In genomic region chr3:56188238-56188637, GRCm38 (mm10) we compare ENCODE assay signal across 19 mouse cellular contexts. TPM values are rescaled to one million over a fixed set of nuclear protein-coding genes. Genes with fewer than 3 reads are reported as not detected.
DNase-seq lines count a peak whose midpoint lies in the region; TF ChIP-seq lines count a peak whose summit lies in the region.
"Had no signal": no experiment of that assay in that cellular context is flagged by ENCODE, and none has a peak within 500 bp of the region (broad histone marks: within the 10 kb centered on the region; RNA-seq: fewer than 3 reads in every experiment).

No protein-coding gene starts in this region.

- intact Hi-C loops in heart, postnatal 36 days (cut with DNase I) = loop anchor here (10.0 kb wide), 1 partner anchor 567 kb away; no protein-coding TSS in a partner anchor

- TF ChIP-seq EP300 in MEL (IDR thresholded peaks at IDR 0.05; ENCODE audit: low read depth in 1 of 2, low read length in 2 of 2) = peak; percentile 56 to 60; a peak in 3 of 4 replicates

- no peaks in the 10 kb centered on the region for H3K79me2 ChIP-seq in MEL (ENCODE audit: control insufficient read depth, insufficient read depth, low read length, poor library complexity)

- H3K27me3 ChIP-seq in MEL (ENCODE audit: control insufficient read depth in 1 of 2, insufficient read depth in 2 of 2, low read length in 2 of 2) = no peaks in the 10 kb centered on the region; a peak in 1 of 4 replicates
- H3K27me3 ChIP-seq: CH12.LX, Patski had no signal

- H3K27ac ChIP-seq in MEL (ENCODE audit: control insufficient read depth, low read depth, low read length) = no peak overlapping the region

- H3K4me3 ChIP-seq in MEL (ENCODE audit: control insufficient read depth in 1 of 2, insufficient read depth in 1 of 2, low read depth in 2 of 2, low read length in 2 of 2) = no peak overlapping the region

- no peak for TF ChIP-seq CTCF in MEL (IDR thresholded peaks at IDR 0.05 in 2 of 3, conservative IDR thresholded peaks at IDR 0.05 in 1 of 3; ENCODE audit: control insufficient read depth in 1 of 3, insufficient read depth in 1 of 3, low read depth in 2 of 3, low read length in 3 of 3, poor library complexity in 1 of 3, severe bottlenecking in 1 of 3)

- peaks cover 0 to 8% of the 10 kb centered on the region in 2 experiments; a peak in 2 of 4 replicates for H3K4me1 ChIP-seq in MEL (ENCODE audit: control insufficient read depth in 1 of 2, insufficient read depth in 2 of 2, low read length in 2 of 2)

- no peaks in the 10 kb centered on the region for H3K9me3 ChIP-seq in MEL (replicated peaks; ENCODE audit: insufficient read depth, low read length)

- DNase-seq in 416B (ENCODE audit: low read depth) (peak; percentile 62), MEL (ENCODE audit: low read depth, low spot score) (peak; percentile 14)
- no peak for DNase-seq in heart, adult 8-10 months (ENCODE audit: low spot score)
- no peak for DNase-seq in heart, postnatal 36 days
- DNase-seq: adrenal gland, adult 2 months; adrenal gland, adult 8-10 months; adrenal gland, postnatal 10 days; adrenal gland, postnatal 14 days; adrenal gland, postnatal 25 days; adrenal gland, postnatal 36 days; B cell, adult 2 months; cerebellum, adult 11 months; cerebellum, adult 11-12 months; cerebellum, adult 18-20 months; cerebellum, adult 2 months; cerebellum, adult 8-10 months had no signal

- TF ChIP-seq RAD21 in MEL (IDR thresholded peaks at IDR 0.05; ENCODE audit: low read depth, low read length) = no peak

- H3K9ac ChIP-seq in MEL (ENCODE audit: control insufficient read depth, low read depth, low read length, poor library complexity, severe bottlenecking) = no peak overlapping the region

- peaks cover 0 to 10% of the 10 kb centered on the region in 2 experiments; a peak in 2 of 4 replicates for H3K36me3 ChIP-seq in MEL (ENCODE audit: control insufficient read depth in 1 of 2, insufficient read depth in 2 of 2, low read length in 2 of 2)
- H3K36me3 ChIP-seq: G1E had no signal

- no peak for TF ChIP-seq POLR2A in MEL (IDR thresholded peaks at IDR 0.05; ENCODE audit: control insufficient read depth in 1 of 2, insufficient read depth in 1 of 2, low read depth in 1 of 2, low read length in 2 of 2, poor library complexity in 1 of 2)

TF ChIP-seq in MEL, 35 proteins besides CTCF, POLR2A, EP300 and RAD21:
- TF ChIP-seq SIN3A (IDR thresholded peaks at IDR 0.05; ENCODE audit: low read length) = no peak
- TF ChIP-seq GATA1 (IDR thresholded peaks at IDR 0.05; ENCODE audit: low read depth, low read length) = peak; percentile 25; the same call in 1 of the 2 replicates
- TF ChIP-seq TCF12 (IDR thresholded peaks at IDR 0.05; ENCODE audit: low read depth, low read length) = 0 out of 2 replicates have a peak, but pooled peaks have one; percentile 17
- TF ChIP-seq E2F4 (IDR thresholded peaks at IDR 0.05; ENCODE audit: borderline replicate concordance, low read depth, low read length) = no peak
- no peak for TF ChIP-seq ZMIZ1 (IDR thresholded peaks at IDR 0.05; ENCODE audit: low read depth, low read length)
- no peak for TF ChIP-seq NRF1 (IDR thresholded peaks at IDR 0.05; ENCODE audit: insufficient read depth, low read depth, low read length, poor library complexity, severe bottlenecking)
- no peak for TF ChIP-seq CHD2 (IDR thresholded peaks at IDR 0.05; ENCODE audit: low read length)
- 0 out of 2 replicates have a peak, but pooled peaks have one; percentile 9 for TF ChIP-seq MYB (IDR thresholded peaks at IDR 0.05; ENCODE audit: low read depth, low read length)
- no peak for TF ChIP-seq MAZ (IDR thresholded peaks at IDR 0.05; ENCODE audit: low read depth, low read length)
- no peak for TF ChIP-seq RCOR1 (IDR thresholded peaks at IDR 0.05; ENCODE audit: low read depth, low read length)
- peak; percentile 36; the same call in 1 of the 2 replicates for TF ChIP-seq ETS1 (IDR thresholded peaks at IDR 0.05; ENCODE audit: low read depth, low read length)
- TF ChIP-seq MYC (IDR thresholded peaks at IDR 0.05; ENCODE audit: low read depth, low read length) = no peak
- no peak for TF ChIP-seq JUND (IDR thresholded peaks at IDR 0.05; ENCODE audit: low read depth, low read length)
- TF ChIP-seq POLR2AphosphoS5 (IDR thresholded peaks at IDR 0.05; ENCODE audit: borderline replicate concordance, low read depth, low read length) = no peak
- TF ChIP-seq GABPA (IDR thresholded peaks at IDR 0.05; ENCODE audit: low read depth, low read length) = no peak
- TF ChIP-seq HCFC1 (IDR thresholded peaks at IDR 0.05; ENCODE audit: low read depth, low read length) = no peak
TF ChIP-seq in MEL: peak in this region for 4.

RNA-seq across cellular contexts. Expression of gene Nbea, which starts 4.7 kb away (rescaled TPM):
- total RNA-seq in MEL (2012; rRNA removed) = 0.27 and 0.33 TPM in 2 replicates
- under 1 TPM in 1 of 2 experiments, not detected in 1; 0.04 TPM for polyA plus RNA-seq in MEL (2012; ENCODE audit: insufficient read depth in 1 of 2, insufficient read length in 2 of 2, low read depth in 1 of 2, low replicate concordance in 2 of 2, missing spikeins in 1 of 2)
- total RNA-seq in heart, adult 8-10 months (2022) = 10 to 100 TPM; 12.4 to 14.5 (median 14.1) TPM
- total RNA-seq in heart, postnatal 36 days (2021) = 10 to 100 TPM; 14.3 to 14.7 TPM
- polyA plus RNA-seq: G1E had no signal

Comparison
In these comparisons a context has a peak if more than half of its experiments do, and no peak if none do; other contexts are left out.
1. DNase-seq: peak in 416B (single experiment) and MEL (single experiment); none in heart, adult 8-10 months (single experiment) and heart, postnatal 36 days (0 of 2).
2. RNA of gene Nbea, which starts 4.7 kb away (total RNA-seq): 14.3 to 14.7 TPM in heart, postnatal 36 days and 12.4 to 14.5 TPM in heart, adult 8-10 months; 0.27 to 0.33 TPM in MEL; every median in the first group is over 10 times any median in the second.